In the genomic region with DNA sequence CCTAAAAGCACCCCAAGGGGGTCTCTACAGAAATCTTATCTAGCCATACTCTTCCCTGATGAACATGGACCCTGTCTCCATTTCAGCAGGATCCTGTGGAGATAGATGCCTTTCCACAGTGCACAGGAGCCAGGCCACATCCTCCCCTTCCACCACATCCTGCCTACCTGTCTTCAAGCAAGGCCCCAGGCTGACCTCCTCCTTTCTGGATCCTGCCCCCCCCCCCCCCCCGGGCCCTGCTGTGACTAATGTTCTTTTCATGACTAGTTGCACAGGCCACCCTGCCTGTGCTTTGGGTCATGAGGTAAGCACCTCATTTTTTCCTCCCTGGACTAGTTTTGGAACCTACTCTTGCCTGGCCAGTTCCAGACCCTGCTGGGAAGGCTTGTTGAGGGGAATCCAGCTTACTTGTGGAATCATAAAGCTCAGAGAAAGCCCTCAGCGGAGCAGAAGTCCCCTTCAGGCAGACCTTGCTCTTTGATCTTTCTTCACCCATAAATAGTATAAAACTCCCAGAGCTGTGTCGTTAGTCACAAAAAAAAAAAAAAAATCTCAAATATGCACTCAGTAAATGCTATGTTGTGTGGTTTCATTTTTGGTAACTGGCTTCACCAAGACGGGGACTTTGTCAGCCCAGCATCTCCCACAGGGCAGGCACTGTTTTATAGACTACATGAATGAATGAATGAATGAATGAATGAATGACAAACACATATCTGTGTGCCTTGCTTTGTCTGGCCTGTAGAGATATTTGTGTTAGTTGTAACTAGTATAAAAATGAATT, we compare ENCODE assay signal across 9 mouse cellular contexts. TPM values are rescaled to one million over a fixed set of nuclear protein-coding genes. Genes with fewer than 3 reads are reported as not detected.
DNase-seq lines count a peak whose midpoint lies in the region; ATAC-seq and TF ChIP-seq lines count a peak whose summit lies in the region.
"Had no signal": no experiment of that assay in that cellular context is flagged by ENCODE, and none has a peak within 500 bp of the region (broad histone marks: within the 10 kb centered on the region; RNA-seq: fewer than 3 reads in every experiment).

No protein-coding gene starts in this region.

- peak overlapping the region; percentile 57 for H3K4me2 ChIP-seq in kidney, embryonic 16.5 days (replicated peaks; ENCODE audit: low read depth, low read length)
- H3K4me2 ChIP-seq in hindbrain, postnatal 0 days (ENCODE audit: low read depth, low read length), result peak overlapping the region; percentile 96
- H3K4me2 ChIP-seq in midbrain, postnatal 0 days (ENCODE audit: low read depth, low read length, poor library complexity, severe bottlenecking), result peak overlapping the region; percentile 92

- peak overlapping the region; percentile 78 for H3K4me3 ChIP-seq in kidney, embryonic 16.5 days (ENCODE audit: low read length)
- peak overlapping the region; percentile 74 for H3K4me3 ChIP-seq in hindbrain, postnatal 0 days (ENCODE audit: low read length)
- peak overlapping the region; percentile 66; the same call in 1 of the 2 replicates for H3K4me3 ChIP-seq in midbrain, postnatal 0 days (ENCODE audit: low read depth, low read length)

- H3K27me3 ChIP-seq in kidney, embryonic 16.5 days (ENCODE audit: insufficient read depth, low read length), result no peaks in the 10 kb centered on the region
- H3K27me3 ChIP-seq in hindbrain, postnatal 0 days (ENCODE audit: insufficient read depth, low read length), result no peaks in the 10 kb centered on the region
- H3K27me3 ChIP-seq in midbrain, postnatal 0 days (ENCODE audit: insufficient read depth, low read length), result no peaks in the 10 kb centered on the region

- peak overlapping the region; percentile 7; the same call in 1 of the 2 replicates for H3K27ac ChIP-seq in kidney, embryonic 16.5 days (ENCODE audit: low read length)
- no peak overlapping the region for H3K27ac ChIP-seq in hindbrain, postnatal 0 days
- H3K27ac ChIP-seq in midbrain, postnatal 0 days (ENCODE audit: low read depth, low read length), result no peak overlapping the region

- no peak for ATAC-seq in kidney, embryonic 16.5 days (ENCODE audit: low FRiP score, low TSS enrichment)
- ATAC-seq in activated CD4-positive, CD25-positive, alpha-beta regulatory T cell, adult 4 months, result peak; percentile 8
- ATAC-seq in hindbrain, postnatal 0 days, result no peak
- ATAC-seq in midbrain, postnatal 0 days (ENCODE audit: low FRiP score), result no peak

- H3K9me3 ChIP-seq in kidney, embryonic 16.5 days (ENCODE audit: low read length), result no peaks in the 10 kb centered on the region
- no peaks in the 10 kb centered on the region for H3K9me3 ChIP-seq in hindbrain, postnatal 0 days (ENCODE audit: low read length)
- H3K9me3 ChIP-seq in midbrain, postnatal 0 days (ENCODE audit: low read length), result no peaks in the 10 kb centered on the region

- peaks cover 55% of the 10 kb centered on the region for H3K4me1 ChIP-seq in kidney, embryonic 16.5 days (ENCODE audit: insufficient read depth, low read length)
- peaks cover 12% of the 10 kb centered on the region for H3K4me1 ChIP-seq in hindbrain, postnatal 0 days (ENCODE audit: insufficient read depth, low read length)
- H3K4me1 ChIP-seq in midbrain, postnatal 0 days (ENCODE audit: insufficient read depth, low read length), result peaks cover 6% of the 10 kb centered on the region; the same call in 1 of the 2 replicates

- no peaks in the 10 kb centered on the region for H3K36me3 ChIP-seq in kidney, embryonic 16.5 days (ENCODE audit: insufficient read depth, low read length)
- H3K36me3 ChIP-seq in hindbrain, postnatal 0 days (ENCODE audit: insufficient read depth, low read length), result no peaks in the 10 kb centered on the region
- no peaks in the 10 kb centered on the region for H3K36me3 ChIP-seq in midbrain, postnatal 0 days (ENCODE audit: insufficient read depth, low read length)

- TF ChIP-seq CTCF in hindbrain, postnatal 0 days (IDR thresholded peaks at IDR 0.05; ENCODE audit: low read depth), result no peak
- TF ChIP-seq CTCF in midbrain, postnatal 0 days (IDR thresholded peaks at IDR 0.05), result no peak

- 45% methylated on average over 4 of the region's 4 CpGs for WGBS in kidney, embryonic 16.5 days
- WGBS in hindbrain, postnatal 0 days, result 63% methylated on average over 4 of the region's 4 CpGs
- 49% methylated on average over 3 of the region's 4 CpGs for WGBS in midbrain, postnatal 0 days

- H3K9ac ChIP-seq in kidney, embryonic 16.5 days (replicated peaks; ENCODE audit: low read length), result no peak overlapping the region
- no peak overlapping the region for H3K9ac ChIP-seq in hindbrain, postnatal 0 days (replicated peaks; ENCODE audit: low read length)
- no peak overlapping the region for H3K9ac ChIP-seq in midbrain, postnatal 0 days (replicated peaks; ENCODE audit: low read length, poor library complexity, severe bottlenecking)

- no peak for DNase-seq in kidney, adult 11 months
- DNase-seq in hindbrain, postnatal 0 days (ENCODE audit: low spot score), result no peak
- DNase-seq in midbrain, postnatal 0 days (ENCODE audit: low spot score), result no peak
- no peak for DNase-seq in retina, postnatal 1 day
- no peak for DNase-seq in spleen, postnatal 10 days (ENCODE audit: low spot score in 2 of 2)
- no peak for DNase-seq in right cerebral cortex, postnatal 25 days
- DNase-seq: layer of hippocampus, adult 9-11 months had no signal

RNA-seq across cellular contexts. Expression of gene Tpst2, which starts 1.3 kb away (rescaled TPM):
- 65.8 and 68.7 TPM in 2 replicates for polyA plus RNA-seq in kidney, embryonic 16.5 days (2015; fragmentation: Nextera tagmentation; extraction: Ambion mirVana)
- 10 to 100 TPM; 75.0 to 86.1 TPM for polyA plus RNA-seq in activated CD4-positive, CD25-positive, alpha-beta regulatory T cell, adult 4 months (2017; shearing (Covaris generic))
- total RNA-seq in hindbrain, postnatal 0 days (2014; rRNA removed), result 46.9 and 57.0 TPM in 2 replicates
- polyA plus RNA-seq in hindbrain, postnatal 0 days (2015; fragmentation: Nextera tagmentation; extraction: Ambion mirVana), result 34.4 and 37.0 TPM in 2 replicates
- 37.3 and 41.1 TPM in 2 replicates for total RNA-seq in midbrain, postnatal 0 days (2014; rRNA removed)
- 37.1 and 37.8 TPM in 2 replicates for polyA plus RNA-seq in midbrain, postnatal 0 days (2015; fragmentation: Nextera tagmentation; extraction: Ambion mirVana)

RNA-seq across cellular contexts. Expression of gene Crybb1, which starts 19.6 kb away (rescaled TPM):
- polyA plus RNA-seq in kidney, embryonic 16.5 days (2015; fragmentation: Nextera tagmentation; extraction: Ambion mirVana), result 2.7 and 4.0 TPM in 2 replicates
- polyA plus RNA-seq in activated CD4-positive, CD25-positive, alpha-beta regulatory T cell, adult 4 months (2017; shearing (Covaris generic)), result not detected
- total RNA-seq in hindbrain, postnatal 0 days (2014; rRNA removed), result 8.0 and 11.7 TPM in 2 replicates
- 14.2 and 14.6 TPM in 2 replicates for polyA plus RNA-seq in hindbrain, postnatal 0 days (2015; fragmentation: Nextera tagmentation; extraction: Ambion mirVana)
- total RNA-seq in midbrain, postnatal 0 days (2014; rRNA removed), result 7.2 and 11.5 TPM in 2 replicates
- polyA plus RNA-seq in midbrain, postnatal 0 days (2015; fragmentation: Nextera tagmentation; extraction: Ambion mirVana), result 13.1 and 13.2 TPM in 2 replicates

RNA-seq across cellular contexts. Expression of gene Cryba4, which starts 22.9 kb away (rescaled TPM):
- 0.58 and 0.81 TPM in 2 replicates for polyA plus RNA-seq in kidney, embryonic 16.5 days (2015; fragmentation: Nextera tagmentation; extraction: Ambion mirVana)
- polyA plus RNA-seq in activated CD4-positive, CD25-positive, alpha-beta regulatory T cell, adult 4 months (2017; shearing (Covaris generic)), result not detected
- total RNA-seq in hindbrain, postnatal 0 days (2014; rRNA removed), result 0.26 and 1.8 TPM in 2 replicates
- 1.6 and 2.4 TPM in 2 replicates for polyA plus RNA-seq in hindbrain, postnatal 0 days (2015; fragmentation: Nextera tagmentation; extraction: Ambion mirVana)
- 1.6 and 2.4 TPM in 2 replicates for total RNA-seq in midbrain, postnatal 0 days (2014; rRNA removed)
- 2.5 and 2.9 TPM in 2 replicates for polyA plus RNA-seq in midbrain, postnatal 0 days (2015; fragmentation: Nextera tagmentation; extraction: Ambion mirVana)

RNA-seq across cellular contexts. Expression of gene Tfip11, which starts 50.9 kb away (rescaled TPM):
- 36.7 and 37.8 TPM in 2 replicates for polyA plus RNA-seq in kidney, embryonic 16.5 days (2015; fragmentation: Nextera tagmentation; extraction: Ambion mirVana)
- polyA plus RNA-seq in activated CD4-positive, CD25-positive, alpha-beta regulatory T cell, adult 4 months (2017; shearing (Covaris generic)), result 10 to 100 TPM; 11.8 to 18.4 TPM
- 16.5 and 20.2 TPM in 2 replicates for total RNA-seq in hindbrain, postnatal 0 days (2014; rRNA removed)
- 24.3 and 24.4 TPM in 2 replicates for polyA plus RNA-seq in hindbrain, postnatal 0 days (2015; fragmentation: Nextera tagmentation; extraction: Ambion mirVana)
- 19.8 and 20.8 TPM in 2 replicates for total RNA-seq in midbrain, postnatal 0 days (2014; rRNA removed)
- 27.4 and 29.0 TPM in 2 replicates for polyA plus RNA-seq in midbrain, postnatal 0 days (2015; fragmentation: Nextera tagmentation; extraction: Ambion mirVana)
